Mouse (Mus musculus): ENCODE measurements around the gene Nr4a1. TPM values are rescaled to one million over a fixed set of nuclear protein-coding genes. Genes with fewer than 3 reads are reported as not detected.

The Nr4a1 gene
- total and polyA plus RNA-seq, 3 experiments = 0.60 to 1.6 (median 0.89) TPM

DNA sequence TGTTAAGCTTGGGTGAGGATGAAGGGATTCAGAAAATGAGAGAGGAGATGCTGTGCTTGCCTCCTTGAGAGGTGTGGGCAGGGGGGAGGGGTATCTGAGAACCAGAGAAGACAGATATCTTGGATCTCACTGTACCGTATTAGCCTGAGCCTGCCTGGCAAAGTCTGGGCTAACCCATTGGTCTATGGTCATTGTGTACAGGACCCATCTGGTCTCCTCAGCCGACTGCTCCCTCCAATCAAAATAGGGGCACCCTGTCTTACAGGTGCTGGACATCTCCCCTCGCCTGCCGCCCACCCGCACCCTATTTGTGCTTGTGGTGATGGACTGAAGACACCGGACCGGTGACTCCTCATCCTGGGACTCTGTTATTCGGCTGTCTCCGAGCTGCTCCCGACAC, 41.5 kb downstream of the Nr4a1 start:
- H3K4me2 ChIP-seq (ENCODE audit: insufficient read depth, low read depth, poor library complexity, severe bottlenecking) = no peak overlapping the region
- dilution Hi-C loops (cut with MboI; ENCODE audit: extremely low pct_ligation_motif_present, extremely low pct_unique_long_range_greater_than_20kb, low sequenced_read_pairs) = no loop called here
- in situ Hi-C loops (cut with MboI; ENCODE audit: low pct_ligation_motif_present, low pct_unique_long_range_greater_than_20kb, low sequenced_read_pairs) = no loop called here
- no peaks in the 10 kb centered on the region for H3K79me2 ChIP-seq (replicated peaks; ENCODE audit: control insufficient read depth, extremely low read depth, insufficient read depth, poor library complexity, severe bottlenecking)
- no peaks in the 10 kb centered on the region for H3K27me3 ChIP-seq (replicated peaks)
- H3K4me1 ChIP-seq (ENCODE audit: control insufficient read depth in 1 of 2, insufficient read depth in 2 of 2) = peaks cover 3 to 5% of the 10 kb centered on the region in 2 experiments; a peak in 1 of 4 replicates
- no peak for DNase-seq (ENCODE audit: extremely low read depth)
- no peaks in the 10 kb centered on the region for H3K9me3 ChIP-seq (replicated peaks; ENCODE audit: low read length)
- peaks cover 10 to 27% of the 10 kb centered on the region in 2 experiments for H3K36me3 ChIP-seq (replicated peaks in 1 of 2; ENCODE audit: control insufficient read depth in 1 of 2, insufficient read depth in 1 of 2, low read length in 1 of 2)
- TF ChIP-seq TBP (conservative IDR thresholded peaks at IDR 0.05; ENCODE audit: low read depth, low read length) = no peak
- TF ChIP-seq TCF12 (IDR thresholded peaks at IDR 0.05; ENCODE audit: low read depth, low read length) = no peak
- no peak for TF ChIP-seq ZNF384 (IDR thresholded peaks at IDR 0.05; ENCODE audit: low read depth, low read length)
- no peak for TF ChIP-seq ELF1 (IDR thresholded peaks at IDR 0.05; ENCODE audit: low read depth, low read length)
- TF ChIP-seq SIN3A (IDR thresholded peaks at IDR 0.05; ENCODE audit: low read length) = no peak
- no peak for TF ChIP-seq ZMIZ1 (IDR thresholded peaks at IDR 0.05; ENCODE audit: low read depth, low read length)
- TF ChIP-seq E2F4 (IDR thresholded peaks at IDR 0.05; ENCODE audit: insufficient replicate concordance, low read depth, low read length) = no peak
- TF ChIP-seq USF2 (conservative IDR thresholded peaks at IDR 0.05; ENCODE audit: low read depth, low read length) = no peak
- TF ChIP-seq SMC3 (IDR thresholded peaks at IDR 0.05; ENCODE audit: low read depth, low read length) = no peak
- TF ChIP-seq MAFK (IDR thresholded peaks at IDR 0.05; ENCODE audit: insufficient replicate concordance, low read length) = no peak
- no peak for TF ChIP-seq MYC (IDR thresholded peaks at IDR 0.05; ENCODE audit: low read depth, low read length)
- TF ChIP-seq PAX5 (IDR thresholded peaks at IDR 0.05; ENCODE audit: low read length) = no peak
- TF ChIP-seq MXI1 (IDR thresholded peaks at IDR 0.05; ENCODE audit: low read depth, low read length) = no peak
- TF ChIP-seq KAT2A (IDR thresholded peaks at IDR 0.05; ENCODE audit: insufficient replicate concordance, low read length) = no peak
- no peak for TF ChIP-seq UBTF (IDR thresholded peaks at IDR 0.05; ENCODE audit: low read depth, low read length)
- TF ChIP-seq GABPA (IDR thresholded peaks at IDR 0.05; ENCODE audit: insufficient replicate concordance, low read depth, low read length) = no peak
- no peak for TF ChIP-seq JUND (conservative IDR thresholded peaks at IDR 0.05; ENCODE audit: low read depth, low read length)
- H3K9ac ChIP-seq (ENCODE audit: insufficient read depth, low read depth) = no peak overlapping the region
- H3K4me3 ChIP-seq (replicated peaks in 1 of 3; ENCODE audit: low read depth in 2 of 3, low read length in 2 of 3, poor library complexity in 1 of 3) = no peak overlapping the region
- H3K27ac ChIP-seq (ENCODE audit: insufficient read depth, low read depth) = no peak overlapping the region

DNA sequence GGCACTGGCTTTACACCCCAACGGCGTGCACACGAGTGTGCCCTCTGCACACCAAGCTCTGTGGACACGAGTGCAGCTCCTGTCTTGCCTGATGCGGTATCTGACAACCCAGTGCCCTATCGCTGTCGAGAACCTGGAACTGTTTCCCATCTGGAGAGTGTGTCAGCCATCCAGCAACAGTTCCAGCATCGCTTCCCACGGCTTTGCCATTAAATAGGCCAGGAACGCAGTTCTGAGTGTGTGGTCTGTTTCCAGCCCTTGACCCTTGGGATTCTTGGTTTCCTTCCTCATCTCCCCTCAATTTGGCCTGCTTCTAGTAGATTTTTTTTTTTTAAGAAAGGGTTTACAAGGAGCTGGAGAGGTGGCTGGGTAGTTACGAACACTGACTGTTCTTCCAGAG, 42.0 kb downstream of the Nr4a1 start:
- Histone ChIP-seq H3K4me1 (ENCODE audit: control insufficient read depth in 1 of 2, insufficient read depth in 2 of 2) (peaks cover 3 to 5% of the 10 kb centered on the region in 2 experiments; a peak in 1 of 4 replicates), H3K9ac (ENCODE audit: insufficient read depth, low read depth) (no peak overlapping the region), H3K4me2 (ENCODE audit: insufficient read depth, low read depth, poor library complexity, severe bottlenecking) (no peak overlapping the region), H3K4me3 (replicated peaks in 1 of 3; ENCODE audit: low read depth in 2 of 3, low read length in 2 of 3, poor library complexity in 1 of 3) (no peak overlapping the region), H3K79me2 (replicated peaks; ENCODE audit: control insufficient read depth, extremely low read depth, insufficient read depth, poor library complexity, severe bottlenecking) (no peaks in the 10 kb centered on the region), H3K27me3 (replicated peaks) (no peaks in the 10 kb centered on the region), H3K9me3 (replicated peaks; ENCODE audit: low read length) (no peaks in the 10 kb centered on the region), H3K27ac (ENCODE audit: insufficient read depth, low read depth) (no peak overlapping the region), H3K36me3 (replicated peaks in 1 of 2; ENCODE audit: control insufficient read depth in 1 of 2, insufficient read depth in 1 of 2, low read length in 1 of 2) (peaks cover 5 to 22% of the 10 kb centered on the region in 2 experiments)
- no peak for DNase-seq (ENCODE audit: extremely low read depth)
- in situ Hi-C loops (cut with MboI; ENCODE audit: low pct_ligation_motif_present, low pct_unique_long_range_greater_than_20kb, low sequenced_read_pairs) = no loop called here
- TF ChIP-seq MAZ (IDR thresholded peaks at IDR 0.05; ENCODE audit: low read depth, low read length) (no peak), EP300 (IDR thresholded peaks at IDR 0.05; ENCODE audit: low read length) (no peak), USF1 (IDR thresholded peaks at IDR 0.05; ENCODE audit: low read depth, low read length) (no peak), ZKSCAN1 (IDR thresholded peaks at IDR 0.05; ENCODE audit: borderline replicate concordance, low read depth, low read length) (no peak), CTCF (conservative IDR thresholded peaks at IDR 0.05 in 1 of 2, IDR thresholded peaks at IDR 0.05 in 1 of 2; ENCODE audit: low read depth in 2 of 2, low read length in 2 of 2) (no peak), GABPA (IDR thresholded peaks at IDR 0.05; ENCODE audit: insufficient replicate concordance, low read depth, low read length) (no peak), CHD2 (IDR thresholded peaks at IDR 0.05; ENCODE audit: low read length) (no peak), POLR2A (IDR thresholded peaks at IDR 0.05; ENCODE audit: low read depth, low read length) (no peak), SMC3 (IDR thresholded peaks at IDR 0.05; ENCODE audit: low read depth, low read length) (no peak), RCOR1 (conservative IDR thresholded peaks at IDR 0.05; ENCODE audit: low read depth, low read length) (no peak), TCF12 (IDR thresholded peaks at IDR 0.05; ENCODE audit: low read depth, low read length) (no peak), NRF1 (IDR thresholded peaks at IDR 0.05; ENCODE audit: low read depth, low read length) (no peak)
- dilution Hi-C loops (cut with MboI; ENCODE audit: extremely low pct_ligation_motif_present, extremely low pct_unique_long_range_greater_than_20kb, low sequenced_read_pairs) = no loop called here

Data from CH12.LX (cell line).